Mouse (Mus musculus) heart, adult 2 months (tissue): Measurements from ENCODE around the gene Gjd3.

Experiments
- CTCF ChIP-seq: fragments of 200-600 bp; IDR thresholded peaks from 2 replicates; pipeline ENCODE4 v1.8.1; 2022; ENCODE audit warnings: antibody characterized with exemption, mild to moderate bottlenecking, moderate library complexity
- POLR2A ChIP-seq: fragments of 200-500 bp; IDR thresholded peaks from 2 replicates; pipeline ENCODE4 v1.6.1; 2011; ENCODE audit warnings: mild to moderate bottlenecking, low read depth, low read length, control low read depth; ENCODE audit not compliant: insufficient read depth

GRCm38 (mm10) chr11:98972215-98972614, 10.6 kb downstream of the Gjd3 start:
- TF ChIP-seq CTCF (peak; percentile 96), POLR2A (no peak)
